Mouse (Mus musculus) erythroblast, embryonic 14.5 days (primary cell): Measurements from ENCODE around the gene Nhej1.

ENCODE experiments used
- GATA1 ChIP-seq: IDR thresholded peaks from 2 replicates; pipeline ENCODE4 v1.6.1; 2012; ENCODE audit warnings: low read length, inconsistent platforms, mixed read lengths
- TAL1 ChIP-seq: IDR thresholded peaks from 3 replicates; pipeline ENCODE4 v1.6.1; 2012; ENCODE audit warnings: low read length, inconsistent platforms, mixed read lengths

GRCm38 (mm10) chr1:74927621-74928296 is 197.2 kb downstream of the Nhej1 start:
- TF ChIP-seq TAL1 (no peak), GATA1 (no peak)
